Mouse (Mus musculus): ENCODE data around the gene Scamp1.
A peak's percentile ranks its signal among the peaks of the same experiment; 100 is the strongest.

The Scamp1 gene

DNA sequence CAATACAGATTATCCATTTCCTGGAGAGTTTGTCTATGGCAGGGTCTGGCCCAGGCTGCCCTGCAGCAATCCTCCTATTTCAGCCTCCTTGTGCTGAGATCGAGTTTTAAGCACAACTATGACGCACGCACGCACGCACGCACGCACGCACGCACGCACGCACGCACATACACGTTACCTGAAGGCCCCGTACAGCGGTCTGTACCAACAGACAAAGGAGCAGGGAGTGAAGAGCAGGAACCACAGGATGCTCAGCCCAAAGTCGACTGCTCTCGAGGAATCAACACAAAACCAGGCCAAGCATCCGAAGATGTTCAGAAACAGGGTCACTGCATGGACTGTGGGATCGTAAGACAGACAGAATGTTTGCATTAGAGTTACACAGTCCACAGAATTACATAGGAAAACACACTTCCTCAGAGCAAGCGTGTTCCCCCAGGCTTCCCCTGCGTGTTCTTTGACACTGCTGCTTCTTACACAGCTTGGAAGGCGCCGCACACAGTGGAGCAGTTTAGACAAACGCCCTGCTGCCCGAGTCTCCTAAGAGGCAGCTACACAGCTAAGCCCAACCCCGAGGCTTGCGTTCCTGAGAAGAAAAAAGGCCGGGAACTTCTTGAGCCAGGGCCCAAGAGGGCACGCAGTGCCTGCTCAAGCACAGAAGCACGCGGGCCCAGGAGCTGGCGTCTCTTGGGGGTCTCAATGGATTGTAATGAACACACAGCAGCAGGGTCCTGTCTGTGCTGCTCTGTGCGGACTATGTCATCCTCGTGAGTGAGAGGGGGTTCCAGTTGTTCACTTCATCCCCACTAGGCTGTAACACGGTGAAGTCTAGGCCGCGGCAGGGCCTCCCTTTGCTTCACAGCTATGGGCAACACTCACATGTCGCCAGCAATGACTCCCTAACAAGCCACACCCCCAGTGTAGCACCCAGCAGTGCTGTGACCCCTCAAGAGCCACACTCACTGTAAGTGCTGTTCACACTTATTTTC, 60.6 kb downstream of the Scamp1 start:
- DNase-seq (ENCODE audit: low spot score in 2 of 2) = no peak

- no peak for DNase-seq (ENCODE audit: low spot score in 2 of 2)
Measured at GRCm38 (mm10) chr13:94223609-94224008, 62.0 kb downstream of the Scamp1 start.

- no peak for DNase-seq (ENCODE audit: low spot score in 2 of 2)
Measured at GRCm38 (mm10) chr13:94212716-94213115, 72.9 kb downstream of the Scamp1 start.

DNA sequence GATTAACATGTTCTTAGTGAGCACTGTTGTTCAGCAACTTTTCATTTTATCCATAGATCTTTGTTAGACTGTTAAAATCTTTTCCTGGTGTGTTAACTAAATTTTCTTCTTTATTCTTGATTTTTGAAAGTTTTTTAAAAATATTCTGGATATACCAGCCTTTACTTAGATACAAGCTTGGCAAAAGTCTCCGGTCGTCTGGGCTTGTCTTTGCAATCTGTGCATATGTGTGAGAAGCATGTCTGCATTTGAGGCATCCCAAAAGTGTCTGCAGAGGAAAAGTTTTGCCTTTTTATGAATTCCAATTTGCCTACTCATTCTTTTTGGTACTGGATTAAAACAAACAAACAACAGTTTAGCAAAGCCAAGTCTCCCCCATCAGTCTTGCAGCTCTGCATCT, 73.5 kb downstream of the Scamp1 start:
- DNase-seq (ENCODE audit: low spot score in 2 of 2) = no peak

- no peak for DNase-seq (ENCODE audit: low spot score in 2 of 2)
Measured at GRCm38 (mm10) chr13:94211236-94212119, 74.2 kb downstream of the Scamp1 start.

GRCm38 (mm10) chr13:94208892-94209291, 76.8 kb downstream of the Scamp1 start:
- DNase-seq (ENCODE audit: low spot score in 2 of 2) = no peak

- no peak for DNase-seq (ENCODE audit: low spot score in 2 of 2)
Measured at GRCm38 (mm10) chr13:94207973-94208372, 77.7 kb downstream of the Scamp1 start.

- DNase-seq (ENCODE audit: low spot score in 2 of 2) = peak in 1 of 2 experiments; percentile 15
Measured at GRCm38 (mm10) chr13:94205234-94205633, 80.4 kb downstream of the Scamp1 start.

DNA sequence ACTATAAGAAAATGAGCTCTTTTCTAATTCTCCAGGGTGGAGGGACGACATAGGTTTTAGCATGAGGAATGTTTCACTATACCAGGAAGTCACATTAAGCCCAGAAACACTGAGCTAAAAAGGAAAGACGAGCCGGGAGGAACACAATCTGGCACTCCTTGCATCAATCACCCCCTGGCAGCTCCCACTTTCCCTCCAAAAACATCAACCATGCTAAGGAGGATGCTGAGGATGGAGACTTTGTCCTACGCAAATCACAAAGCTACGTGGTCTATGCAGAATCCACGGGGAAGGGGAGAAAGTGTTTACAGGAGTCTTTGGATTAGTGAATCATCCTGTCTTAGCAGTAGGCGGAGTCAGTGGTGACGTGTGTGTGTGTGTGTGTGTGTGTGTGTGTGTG, 85.8 kb downstream of the Scamp1 start:
- no peak for DNase-seq (ENCODE audit: low spot score in 2 of 2)

- no peak for DNase-seq (ENCODE audit: low spot score in 2 of 2)
Measured at GRCm38 (mm10) chr13:94198616-94199015, 87.0 kb downstream of the Scamp1 start.

DNA sequence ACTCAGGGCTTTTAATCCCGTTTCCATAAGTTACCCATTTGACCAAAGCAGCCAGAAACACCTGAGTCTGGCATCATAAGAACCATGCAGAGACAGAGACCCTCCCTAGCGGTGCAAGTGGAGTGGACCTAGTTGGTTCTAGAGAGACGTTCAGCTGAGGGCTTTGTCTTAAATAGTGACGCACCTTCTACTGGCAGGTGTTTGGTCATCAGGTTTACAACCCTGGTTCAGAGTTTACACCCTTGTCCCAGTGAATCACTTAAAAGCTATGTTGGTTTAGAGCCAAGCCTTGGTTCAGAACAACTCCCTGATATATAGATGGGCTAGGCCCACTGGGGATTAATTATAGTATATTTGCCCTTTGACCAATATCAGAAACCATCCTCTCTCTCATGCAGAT, 92.4 kb downstream of the Scamp1 start:
- DNase-seq (ENCODE audit: low spot score in 2 of 2) = no peak

- DNase-seq (ENCODE audit: low spot score in 2 of 2) = no peak
Measured at GRCm38 (mm10) chr13:94190386-94190785, 95.3 kb downstream of the Scamp1 start.

DNA sequence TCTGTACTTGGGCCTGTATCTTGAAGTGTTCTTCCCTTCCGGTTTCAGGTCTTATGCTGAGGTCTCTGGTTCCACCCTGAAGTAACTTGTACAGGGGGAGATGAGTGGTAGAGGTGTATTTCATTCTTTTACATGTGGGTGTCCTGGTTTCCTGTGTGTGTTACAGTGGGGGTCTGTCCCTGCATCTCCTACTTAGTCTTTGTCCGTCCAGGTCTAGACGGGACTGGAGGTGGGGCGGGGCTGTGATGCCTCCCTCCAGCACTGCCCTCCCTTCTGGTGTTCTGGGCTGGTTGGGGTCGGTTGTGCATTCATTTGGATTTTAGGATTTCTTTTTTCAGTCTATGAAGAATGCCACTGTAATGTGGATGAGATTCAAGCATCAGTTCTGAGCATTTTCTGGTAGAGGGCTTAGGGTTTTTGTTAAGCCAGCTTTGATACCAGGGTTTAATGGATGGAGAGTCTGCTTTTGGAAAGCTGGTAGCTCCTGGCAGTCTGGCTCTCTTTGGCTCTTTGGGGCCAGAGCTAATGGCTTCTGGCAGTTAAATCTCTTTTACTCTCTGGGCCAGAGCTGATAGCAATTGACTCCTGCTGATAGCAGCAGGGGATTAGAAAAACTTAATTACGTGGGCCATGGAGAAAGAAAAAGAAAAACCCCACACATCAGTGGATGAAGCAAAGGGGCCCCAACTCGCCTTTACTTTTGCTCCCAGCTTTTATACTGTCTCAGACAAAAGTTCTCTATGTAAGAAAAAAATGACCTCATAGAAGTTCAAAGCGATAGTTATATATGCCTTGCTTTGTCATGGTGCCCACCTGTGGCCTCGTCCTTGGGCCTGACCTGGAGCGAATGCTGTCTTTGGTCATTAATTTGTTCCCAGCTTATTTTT, 97.2 kb downstream of the Scamp1 start:
- DNase-seq (ENCODE audit: low spot score in 2 of 2) = no peak

DNA sequence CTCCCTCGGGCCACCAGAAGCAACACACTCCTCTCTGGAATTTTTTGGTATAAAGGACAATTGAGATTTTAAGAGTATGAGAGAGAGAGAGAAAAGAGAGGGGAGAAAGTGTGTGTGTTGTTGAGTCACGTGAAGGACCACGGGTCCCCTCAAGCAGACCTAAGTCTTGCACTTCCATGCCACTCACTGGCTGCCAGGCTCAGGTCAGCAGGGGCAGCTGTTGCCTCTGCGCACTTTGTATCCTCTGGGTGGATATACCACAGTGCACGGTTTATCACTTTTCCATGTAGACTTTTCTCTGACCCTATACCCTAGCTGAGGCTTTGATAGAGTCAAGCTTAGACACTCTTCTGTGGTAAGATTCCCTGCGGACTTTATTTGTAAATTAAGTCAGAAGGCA, 100.0 kb downstream of the Scamp1 start:
- DNase-seq (ENCODE audit: low spot score in 2 of 2) = no peak

DNA sequence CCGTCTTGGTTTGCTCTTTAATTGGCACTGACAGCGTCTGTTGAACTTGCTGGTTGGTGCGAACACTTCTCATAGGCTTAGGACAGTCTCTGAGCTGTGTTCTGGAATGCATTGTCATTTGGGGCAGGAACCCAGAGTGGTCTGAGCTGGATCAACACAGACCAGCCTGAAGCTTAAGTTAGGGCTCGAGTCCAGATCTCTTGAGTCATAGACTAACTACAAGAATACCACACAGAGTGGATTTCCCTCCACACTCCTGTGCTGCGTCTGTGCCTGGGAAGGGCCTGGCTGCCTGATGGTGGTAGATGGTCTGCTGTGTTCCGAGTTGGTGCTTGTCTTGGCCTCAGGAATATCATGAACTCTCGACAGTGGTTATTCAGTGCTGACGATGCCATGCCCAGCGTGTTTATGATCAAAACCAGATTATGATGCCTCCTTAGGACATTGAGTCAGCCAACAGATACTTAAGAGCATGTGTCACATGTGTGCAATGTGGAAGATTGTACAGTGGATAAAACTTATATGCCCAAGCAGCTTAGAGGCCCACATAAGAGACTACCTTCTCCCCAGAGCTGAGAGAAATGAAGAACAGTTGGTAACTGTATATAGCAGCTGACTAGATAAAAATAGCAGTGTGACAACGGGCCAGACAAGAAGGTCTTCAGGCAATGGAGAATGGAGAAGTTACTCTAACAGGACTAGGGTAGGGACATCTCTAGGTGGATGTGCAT, 100.8 kb downstream of the Scamp1 start:
- DNase-seq (ENCODE audit: low spot score in 2 of 2) = no peak

GRCm38 (mm10) chr13:94183372-94184021, 102.2 kb downstream of the Scamp1 start:
- no peak for DNase-seq (ENCODE audit: low spot score in 2 of 2)

GRCm38 (mm10) chr13:94182026-94182425, 103.6 kb downstream of the Scamp1 start:
- no peak for DNase-seq (ENCODE audit: low spot score in 2 of 2)

GRCm38 (mm10) chr13:94180477-94181420, 104.9 kb downstream of the Scamp1 start:
- no peak for DNase-seq (ENCODE audit: low spot score in 2 of 2)

DNA sequence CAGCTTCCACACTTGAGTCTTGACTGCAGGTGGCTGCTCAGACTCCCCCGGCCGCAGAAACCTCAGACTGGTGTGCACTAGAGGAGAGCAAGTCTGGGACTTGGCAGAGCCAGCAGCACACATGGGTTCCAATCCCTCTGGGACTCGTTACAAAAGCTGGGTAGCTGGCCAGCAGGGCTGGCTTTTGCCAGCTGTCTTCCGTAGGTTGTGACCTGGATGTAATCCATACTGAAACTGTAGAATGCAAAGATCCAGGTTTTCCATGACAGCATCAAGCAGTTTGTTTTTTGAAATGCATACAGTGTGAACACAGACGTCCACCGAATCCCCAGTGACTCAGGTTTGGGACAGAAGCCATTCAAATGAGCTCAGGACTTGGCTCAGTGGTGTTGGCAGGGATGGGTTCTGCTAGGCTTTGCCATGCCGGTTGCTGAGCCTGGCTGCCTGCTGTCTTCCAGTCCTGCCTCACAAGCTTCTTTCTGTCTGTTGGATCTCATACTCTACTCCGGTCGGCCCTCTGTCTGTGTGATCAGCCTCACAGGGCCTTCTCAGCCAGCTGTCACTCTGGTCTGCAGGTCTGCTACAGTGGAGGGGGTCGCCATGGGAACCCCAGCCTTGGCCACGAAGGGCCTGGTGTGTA, 107.1 kb downstream of the Scamp1 start:
- DNase-seq (ENCODE audit: low spot score in 2 of 2) = no peak

Data from spleen, postnatal 14 days (tissue).